Mouse (Mus musculus) midbrain, embryonic 10.5 days (tissue): Measurements from ENCODE around the gene Eif2s2. TPM values are rescaled to one million over a fixed set of nuclear protein-coding genes. Genes with fewer than 3 reads are reported as not detected.
"Not testable (repeated sequence)": the region's sequence is repeated elsewhere in the genome, so short reads cannot be mapped to it uniquely, and the experiment has no call there.

Experiments used
- DNase-seq: peaks from one replicate; pipeline ENCODE4 v3.0.0-alpha.2; 2017; ENCODE audit warnings: low spot score
- H3K27ac ChIP-seq: fragments of 300-500 bp; sonication (generic); replicated peaks from 2 replicates; pipeline ENCODE4 v1.5.1; 2016; ENCODE audit warnings: mild to moderate bottlenecking
- H3K27me3 ChIP-seq: fragments of 300-500 bp; sonication (generic); 2 replicates; pipeline ENCODE4 v1.6.1; 2016; ENCODE audit warnings: low read depth, mild to moderate bottlenecking; ENCODE audit not compliant: poor library complexity, severe bottlenecking
- H3K36me3 ChIP-seq: fragments of 300-500 bp; sonication (generic); 2 replicates; pipeline ENCODE4 v1.6.1; 2016; ENCODE audit warnings: mild to moderate bottlenecking, moderate library complexity
- H3K4me1 ChIP-seq: fragments of 300-500 bp; sonication (generic); 2 replicates; pipeline ENCODE4 v1.6.1; 2016
- H3K4me3 ChIP-seq: fragments of 300-500 bp; sonication (generic); 2 replicates; pipeline ENCODE4 v1.5.1; 2016; ENCODE audit warnings: mild to moderate bottlenecking, moderate library complexity
- H3K9me3 ChIP-seq: fragments of 300-500 bp; sonication (generic); replicated peaks from 2 replicates; pipeline ENCODE4 v1.6.1; 2016; ENCODE audit warnings: mild to moderate bottlenecking
- whole genome bisulfite sequencing: fragments of 180-500 bp; shearing (Covaris S2); methylation state at CpG from one replicate; pipeline ENCODE4 v1.1.7; 2016; 5-methylcytosine and 5-hydroxymethylcytosine counted together
- polyA plus RNA-seq: library from polyadenylated mRNA; unstranded; fragments of >200 nt; fragmentation: Nextera tagmentation; extraction: Ambion mirVana; gene quantifications from 2 replicates; pipeline ENCODE4 v1.2.1, GENCODE M21; 2016

The Eif2s2 gene
- polyA plus RNA-seq: 108 and 119 TPM in 2 replicates

- under 1% methylated on average over 75 of the region's 75 CpGs for WGBS
- peak within 1 kb of the TSS; percentile 95 for H3K27ac ChIP-seq
Measured at GRCm38 (mm10) chr2:154892201-154893044, at the start of gene Eif2s2. Eif2s2 (minus strand) TSS chr2:154892935.

DNA sequence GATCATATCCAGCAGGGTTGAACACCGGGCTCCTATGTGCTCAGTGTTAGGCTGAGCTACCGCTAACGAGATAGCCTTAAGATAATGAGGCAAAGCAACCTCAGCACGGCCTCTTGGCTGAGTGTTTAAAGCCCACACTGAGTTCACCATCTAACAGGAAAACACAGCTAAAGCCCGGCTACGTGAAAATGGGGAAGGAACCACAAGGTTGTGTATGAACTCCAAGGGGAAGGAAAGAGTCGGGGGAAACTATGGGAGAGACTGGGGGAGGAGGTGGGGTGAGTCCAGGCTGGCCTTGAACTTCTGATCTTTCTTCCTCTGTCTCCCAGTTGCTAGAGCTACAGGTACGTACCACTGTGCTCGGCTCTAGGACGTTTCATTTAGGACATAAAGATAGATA is 49.2 kb upstream of the Eif2s2 start:
- no peak overlapping the region for H3K27ac ChIP-seq
- H3K27me3 ChIP-seq: no peaks in the 10 kb centered on the region; the same call in 1 of the 2 replicates
- peaks cover 15% of the 10 kb centered on the region for H3K4me1 ChIP-seq
- DNase-seq: no peak
- no peaks in the 10 kb centered on the region for H3K9me3 ChIP-seq
- WGBS: 83% methylated on average over 10 of the region's 10 CpGs
- no peak overlapping the region for H3K4me3 ChIP-seq
- no peaks in the 10 kb centered on the region for H3K36me3 ChIP-seq

More at GRCm38 (mm10) chr2:154892201-154893044, at the start of gene Eif2s2:
- H3K4me1 ChIP-seq: peaks cover 29% of the 10 kb centered on the region
- H3K27me3 ChIP-seq: peaks cover 10% of the 10 kb centered on the region
- H3K9me3 ChIP-seq: no peaks in the 10 kb centered on the region
- peaks cover 19% of the 10 kb centered on the region for H3K36me3 ChIP-seq
- DNase-seq: peak; percentile 96
- H3K4me3 ChIP-seq: peak within 1 kb of the TSS; percentile 97

GRCm38 (mm10) chr2:154937547-154938390 is 45.0 kb upstream of the Eif2s2 start:
- Histone ChIP-seq H3K4me3 (no peak overlapping the region), H3K36me3 (no peaks in the 10 kb centered on the region), H3K27ac (no peak overlapping the region), H3K9me3 (no peaks in the 10 kb centered on the region), H3K27me3 (no peaks in the 10 kb centered on the region; the same call in 1 of the 2 replicates), H3K4me1 (peaks cover 12% of the 10 kb centered on the region)
- WGBS: 88% methylated on average over 8 of the region's 8 CpGs
- DNase-seq: no peak

GRCm38 (mm10) chr2:154936536-154937155 is 43.9 kb upstream of the Eif2s2 start:
- Histone ChIP-seq H3K27ac (no peak overlapping the region), H3K36me3 (no peaks in the 10 kb centered on the region), H3K4me1 (peaks cover 6% of the 10 kb centered on the region; the same call in 1 of the 2 replicates), H3K4me3 (no peak overlapping the region), H3K9me3 (no peaks in the 10 kb centered on the region), H3K27me3 (no peaks in the 10 kb centered on the region; the same call in 1 of the 2 replicates)
- WGBS: 83% methylated on average over 11 of the region's 11 CpGs
- no peak for DNase-seq

DNA sequence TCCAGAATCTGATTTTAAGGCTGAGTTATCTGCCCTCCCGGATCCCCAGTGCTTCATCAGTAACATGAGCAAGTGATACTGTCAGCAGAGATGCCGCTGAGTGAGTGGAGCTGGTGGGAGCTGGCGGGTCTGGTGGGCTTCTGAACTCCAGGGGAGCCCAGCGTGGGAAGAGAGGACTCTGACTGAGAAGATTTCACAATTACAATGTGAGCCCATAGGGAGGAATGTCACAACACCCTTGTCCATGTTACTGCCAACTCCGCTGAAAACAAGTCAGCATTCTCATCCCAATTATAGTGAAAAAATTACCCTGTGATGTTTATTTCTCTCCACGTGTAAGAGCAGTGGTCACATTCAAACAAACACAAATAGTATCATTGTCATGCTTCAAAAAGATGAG is 43.4 kb upstream of the Eif2s2 start:
- H3K36me3 ChIP-seq: no peaks in the 10 kb centered on the region
- DNase-seq: no peak
- no peak overlapping the region for H3K27ac ChIP-seq
- WGBS: 75% methylated on average over 6 of the region's 6 CpGs
- H3K4me3 ChIP-seq: no peak overlapping the region
- 0 out of 2 replicates have a peak, but pooled peaks cover under 1% of the 10 kb centered on the region for H3K4me1 ChIP-seq
- no peaks in the 10 kb centered on the region; the same call in 1 of the 2 replicates for H3K27me3 ChIP-seq
- no peaks in the 10 kb centered on the region for H3K9me3 ChIP-seq

GRCm38 (mm10) chr2:154933884-154934283 is 41.1 kb upstream of the Eif2s2 start:
- 83% methylated on average over 4 of the region's 4 CpGs for WGBS
- Histone ChIP-seq H3K9me3 (no peaks in the 10 kb centered on the region), H3K36me3 (no peaks in the 10 kb centered on the region), H3K4me1 (no peaks in the 10 kb centered on the region), H3K27ac (no peak overlapping the region), H3K4me3 (no peak overlapping the region), H3K27me3 (no peaks in the 10 kb centered on the region; the same call in 1 of the 2 replicates)
- DNase-seq: no peak

GRCm38 (mm10) chr2:154928298-154928697 is 35.6 kb upstream of the Eif2s2 start:
- Histone ChIP-seq H3K27ac (no peak overlapping the region), H3K36me3 (no peaks in the 10 kb centered on the region)
- 38% methylated on average over 2 of the region's 2 CpGs for WGBS

DNA sequence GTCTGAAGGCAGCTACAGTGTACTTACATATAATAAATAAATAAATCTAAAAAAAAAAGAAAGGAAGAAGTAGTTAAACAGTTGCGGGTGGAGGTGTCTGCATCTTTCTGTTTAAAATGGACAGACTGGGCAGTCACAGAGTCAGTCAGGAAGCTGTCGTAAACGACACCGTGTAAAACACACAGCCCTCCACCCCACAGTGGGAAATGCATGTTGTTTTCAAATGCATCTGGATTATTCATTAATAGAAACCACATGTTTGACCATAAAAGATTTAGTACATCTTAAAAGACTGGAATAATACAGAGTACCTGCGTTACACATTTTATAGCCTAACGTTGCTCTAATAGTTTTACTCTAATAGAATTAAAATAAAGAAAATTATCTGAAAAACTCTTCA is 34.1 kb upstream of the Eif2s2 start:
- Histone ChIP-seq H3K27ac (no peak overlapping the region), H3K4me1 (peaks cover 13% of the 10 kb centered on the region), H3K36me3 (no peaks in the 10 kb centered on the region), H3K9me3 (no peaks in the 10 kb centered on the region), H3K27me3 (no peaks in the 10 kb centered on the region), H3K4me3 (no peak overlapping the region)
- no peak for DNase-seq
- WGBS: 86% methylated on average over 6 of the region's 6 CpGs

More at GRCm38 (mm10) chr2:154928298-154928697, 35.6 kb upstream of the Eif2s2 start:
- Histone ChIP-seq H3K4me1 (peaks cover 13% of the 10 kb centered on the region), H3K4me3 (no peak overlapping the region), H3K9me3 (no peaks in the 10 kb centered on the region), H3K27me3 (no peaks in the 10 kb centered on the region)
- DNase-seq: no peak

DNA sequence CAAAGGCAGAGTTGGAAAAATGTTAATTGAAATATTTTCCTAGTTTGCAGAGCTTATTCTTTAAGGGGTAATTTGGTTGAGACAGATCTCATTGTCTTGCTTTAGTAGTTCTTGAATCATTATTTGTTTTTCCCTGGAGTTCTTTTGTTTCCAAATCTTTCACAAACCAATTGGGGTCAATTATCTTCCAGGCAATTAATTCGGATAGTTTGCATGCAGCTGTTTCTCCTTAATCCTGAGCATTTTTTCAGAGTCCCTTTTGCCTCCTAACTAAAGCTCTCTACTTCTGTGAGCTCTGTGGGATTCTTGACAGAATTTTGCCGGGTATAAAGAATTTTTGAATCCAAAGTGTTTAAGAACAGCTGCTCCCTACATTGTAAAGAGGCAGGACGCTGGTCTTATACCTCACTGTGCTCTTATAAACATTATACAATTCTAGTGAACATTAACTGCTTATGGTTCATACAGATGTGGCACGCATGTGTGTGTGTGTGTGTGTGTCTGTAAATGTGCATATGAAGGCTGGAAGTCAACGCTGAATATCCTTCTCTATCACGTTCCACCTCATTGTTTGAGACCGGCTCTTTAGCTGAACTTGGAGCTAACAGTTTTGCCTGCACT is 32.8 kb upstream of the Eif2s2 start:
- no peak overlapping the region for H3K4me3 ChIP-seq
- H3K9me3 ChIP-seq: no peaks in the 10 kb centered on the region
- WGBS: 50% methylated on average over 7 of the region's 7 CpGs
- no peaks in the 10 kb centered on the region for H3K27me3 ChIP-seq
- no peak for DNase-seq
- H3K36me3 ChIP-seq: no peaks in the 10 kb centered on the region
- no peak overlapping the region for H3K27ac ChIP-seq
- H3K4me1 ChIP-seq: peaks cover 13% of the 10 kb centered on the region

DNA sequence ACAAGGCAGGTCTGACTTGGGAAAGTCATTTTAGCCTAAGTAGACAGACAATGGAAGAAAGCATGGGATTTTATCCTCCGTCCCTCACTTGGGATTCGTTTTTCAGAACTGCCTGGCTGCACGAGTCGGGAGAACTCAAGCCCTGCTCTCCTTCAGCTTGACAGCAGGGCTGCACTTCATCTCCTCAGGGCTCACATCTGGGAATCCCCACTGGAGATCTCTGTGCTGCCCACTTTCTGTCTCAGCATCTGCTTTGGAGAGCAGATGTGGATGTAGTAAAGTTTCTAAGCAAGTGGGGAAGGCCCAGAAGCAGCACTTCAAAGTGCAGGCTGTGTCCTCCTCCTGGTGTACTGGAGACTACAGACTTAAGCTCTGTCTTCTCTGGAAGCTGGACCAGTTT is 29.4 kb upstream of the Eif2s2 start:
- not testable (repeated sequence) for H3K4me1 ChIP-seq, DNase-seq, H3K36me3 ChIP-seq, H3K27ac ChIP-seq, H3K4me3 ChIP-seq, H3K9me3 ChIP-seq, H3K27me3 ChIP-seq
- no CpG with 5 or more reads among the region's 4 CpGs for WGBS

GRCm38 (mm10) chr2:154920896-154921295 is 28.2 kb upstream of the Eif2s2 start:
- H3K27ac ChIP-seq: no peak overlapping the region
- H3K9me3 ChIP-seq: no peaks in the 10 kb centered on the region
- H3K27me3 ChIP-seq: no peaks in the 10 kb centered on the region
- no peak overlapping the region for H3K4me3 ChIP-seq
- H3K36me3 ChIP-seq: no peaks in the 10 kb centered on the region
- H3K4me1 ChIP-seq: peaks cover 6% of the 10 kb centered on the region
- no peak for DNase-seq
- 88% methylated on average over 7 of the region's 7 CpGs for WGBS
